Mouse (Mus musculus): ENCODE measurements around the gene Dennd1a.

Dennd1a gene

DNA sequence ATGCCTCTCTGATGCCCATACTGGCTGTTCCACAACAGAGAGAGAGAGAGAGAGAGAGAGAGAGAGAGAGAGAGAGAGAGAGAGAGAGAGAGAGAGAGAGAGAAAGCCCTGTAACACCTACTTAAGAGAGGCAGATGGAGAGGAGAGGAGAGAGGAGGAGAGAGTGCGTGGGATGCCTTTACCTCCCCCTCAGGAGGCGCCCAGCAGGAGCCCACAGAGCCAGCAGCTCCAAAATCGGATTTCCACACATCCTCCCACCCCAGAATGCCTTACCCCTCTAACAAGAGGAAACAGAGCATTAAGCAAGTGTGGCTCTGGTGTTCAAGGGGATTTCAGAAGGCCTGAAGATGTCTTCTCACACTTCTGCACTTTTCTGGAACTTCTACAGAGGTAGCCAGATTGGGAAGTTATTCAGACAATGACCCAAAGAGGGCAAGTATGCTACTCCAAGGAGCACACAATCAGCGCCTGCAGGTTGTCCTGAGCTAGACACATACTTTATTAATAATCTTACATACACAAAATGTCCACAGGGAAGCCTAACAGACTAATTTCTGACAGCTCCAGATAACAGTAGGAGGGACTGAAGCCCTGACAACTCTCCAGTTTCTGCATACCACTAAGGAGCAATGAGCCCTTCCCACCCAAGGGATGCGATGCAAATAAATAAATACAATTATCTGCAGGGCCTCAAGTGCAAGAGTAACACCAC, 161.4 kb downstream of the Dennd1a start:
- TF ChIP-seq GATA4 (IDR thresholded peaks at IDR 0.05; ENCODE audit: insufficient replicate concordance, low read length), result no peak

DNA sequence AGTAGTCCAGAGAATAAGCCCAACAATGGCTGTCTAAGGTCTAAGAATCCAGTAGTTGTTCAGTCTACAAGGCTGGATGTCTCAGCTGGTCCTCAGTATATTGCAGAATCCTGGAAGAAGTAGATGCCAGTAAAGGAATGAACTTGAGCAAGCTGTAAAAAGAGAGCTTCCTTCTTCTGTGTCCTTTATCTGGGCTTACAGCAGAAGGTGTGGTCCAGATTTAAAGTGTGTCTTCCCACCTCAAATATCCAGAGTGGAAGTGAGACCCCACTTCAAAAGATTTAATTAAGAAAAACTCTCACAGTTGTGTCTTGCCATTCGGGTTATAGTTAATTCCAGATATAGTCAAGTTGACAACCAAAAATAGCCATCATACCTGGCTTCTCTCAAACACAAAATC, 162.5 kb downstream of the Dennd1a start:
- no peak for TF ChIP-seq GATA4 (IDR thresholded peaks at IDR 0.05; ENCODE audit: insufficient replicate concordance, low read length)

DNA sequence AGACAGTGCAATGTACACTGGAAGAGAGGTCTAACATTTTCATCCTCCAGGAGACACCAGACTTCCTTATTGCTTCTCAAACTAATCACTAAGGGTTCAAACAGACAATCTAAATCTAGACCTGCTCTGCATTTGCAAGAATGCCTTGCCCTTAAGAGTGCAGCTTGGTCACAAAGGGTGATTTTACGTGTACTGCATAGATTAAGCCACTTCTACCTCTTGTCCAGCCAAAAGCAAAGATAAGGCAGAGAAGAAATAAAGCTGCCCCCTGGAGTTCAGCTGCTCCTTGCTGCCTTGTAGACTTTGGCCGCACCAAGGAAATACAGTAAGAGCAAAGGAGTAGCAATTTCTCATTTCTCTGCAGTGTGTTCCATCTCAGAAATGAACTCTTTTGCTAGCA, 172.2 kb downstream of the Dennd1a start:
- no peak for TF ChIP-seq GATA4 (IDR thresholded peaks at IDR 0.05; ENCODE audit: insufficient replicate concordance, low read length)

DNA sequence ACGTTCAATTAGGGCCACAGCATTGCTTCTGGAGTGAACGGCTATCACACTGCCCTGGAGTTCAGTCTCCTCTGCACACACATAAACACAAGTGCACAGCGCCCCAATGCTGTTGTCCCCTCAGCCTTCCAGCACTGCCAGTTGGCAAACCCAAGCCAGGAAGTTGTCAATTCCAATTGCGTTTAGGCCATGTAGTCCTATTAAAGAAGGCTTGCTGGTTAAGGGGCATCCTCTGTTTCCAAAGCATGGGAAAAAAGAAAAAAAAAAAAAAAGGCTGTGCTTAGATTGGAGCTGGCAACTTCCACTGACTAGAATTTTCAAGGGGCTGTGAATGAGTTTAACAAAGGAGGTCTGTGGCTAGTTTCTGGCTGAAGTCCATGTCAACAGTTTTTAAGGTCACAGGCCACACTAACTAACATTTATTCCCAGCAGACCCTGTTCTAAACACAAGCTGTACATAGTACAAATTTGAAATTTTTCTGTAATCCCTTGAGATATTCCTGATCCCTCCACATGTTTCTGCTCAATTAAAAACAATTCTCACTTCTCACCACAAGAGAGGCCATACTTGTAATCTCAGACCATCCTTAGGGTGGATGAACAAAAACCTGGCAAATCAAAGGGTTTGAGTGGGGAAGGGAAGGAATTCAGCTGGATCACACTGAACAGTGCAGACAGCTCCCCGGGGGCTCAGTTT, 175.4 kb downstream of the Dennd1a start:
- TF ChIP-seq GATA4 (IDR thresholded peaks at IDR 0.05; ENCODE audit: insufficient replicate concordance, low read length), result peak; percentile 86; the same call in 1 of the 2 replicates

DNA sequence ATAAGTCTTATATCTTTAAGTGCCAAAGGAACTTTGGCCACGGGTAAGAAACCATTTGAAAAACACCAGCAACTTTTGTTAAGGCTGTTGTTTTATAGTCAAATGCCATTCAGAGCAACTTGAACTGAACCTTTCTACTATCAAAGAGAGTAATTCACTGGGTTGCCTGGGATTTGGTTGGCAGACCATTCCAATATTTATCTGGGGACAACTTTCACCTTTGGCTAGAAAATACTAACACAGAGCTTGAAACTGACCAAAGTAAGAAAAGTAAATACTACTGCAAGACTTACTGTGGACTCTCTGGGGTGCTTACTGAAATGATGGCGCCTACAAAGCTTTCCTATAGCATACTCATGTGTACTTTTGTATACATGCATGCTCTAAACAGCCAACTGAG, 178.6 kb downstream of the Dennd1a start:
- TF ChIP-seq GATA4 (IDR thresholded peaks at IDR 0.05; ENCODE audit: insufficient replicate concordance, low read length), result no peak

DNA sequence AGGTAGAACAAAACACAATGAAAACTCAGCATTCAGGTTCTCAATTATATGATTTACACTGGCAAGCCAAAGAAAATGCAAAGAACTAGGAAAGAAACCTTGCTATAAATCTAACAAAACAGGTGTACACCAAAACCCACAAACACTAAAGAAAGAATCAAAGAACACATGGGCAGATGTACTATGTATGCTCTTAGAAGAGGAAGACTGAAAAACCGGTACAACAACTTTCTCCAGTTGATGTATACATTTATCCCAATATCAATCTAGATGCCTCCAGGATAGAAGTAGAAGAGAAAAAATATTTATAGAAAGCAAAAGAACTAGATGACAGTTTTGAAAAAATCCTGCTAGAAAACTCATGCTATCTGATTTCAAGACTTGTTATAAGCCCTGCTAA, 184.5 kb downstream of the Dennd1a start:
- TF ChIP-seq GATA4 (IDR thresholded peaks at IDR 0.05; ENCODE audit: insufficient replicate concordance, low read length), result no peak

DNA sequence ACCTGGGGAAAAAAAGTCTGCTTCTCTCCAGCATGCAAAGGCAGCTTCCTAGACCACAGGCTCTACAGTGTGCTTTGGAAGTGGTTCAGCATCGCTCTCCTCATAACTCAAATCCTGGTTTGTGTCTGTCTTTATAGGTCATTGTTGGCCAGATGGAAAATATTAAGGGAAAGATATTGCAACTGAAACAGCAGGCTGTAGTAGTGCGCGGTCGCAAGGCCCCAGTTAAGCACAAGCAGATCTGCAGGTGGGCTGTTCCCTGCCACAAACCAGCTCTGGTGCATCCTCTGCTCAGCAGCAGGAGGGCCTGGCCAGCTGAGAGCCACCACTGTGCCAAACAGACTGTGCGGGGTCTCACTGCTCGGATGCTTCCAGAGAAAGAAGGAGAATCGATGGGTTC, 186.9 kb downstream of the Dennd1a start:
- TF ChIP-seq GATA4 (IDR thresholded peaks at IDR 0.05; ENCODE audit: insufficient replicate concordance, low read length), result no peak

DNA sequence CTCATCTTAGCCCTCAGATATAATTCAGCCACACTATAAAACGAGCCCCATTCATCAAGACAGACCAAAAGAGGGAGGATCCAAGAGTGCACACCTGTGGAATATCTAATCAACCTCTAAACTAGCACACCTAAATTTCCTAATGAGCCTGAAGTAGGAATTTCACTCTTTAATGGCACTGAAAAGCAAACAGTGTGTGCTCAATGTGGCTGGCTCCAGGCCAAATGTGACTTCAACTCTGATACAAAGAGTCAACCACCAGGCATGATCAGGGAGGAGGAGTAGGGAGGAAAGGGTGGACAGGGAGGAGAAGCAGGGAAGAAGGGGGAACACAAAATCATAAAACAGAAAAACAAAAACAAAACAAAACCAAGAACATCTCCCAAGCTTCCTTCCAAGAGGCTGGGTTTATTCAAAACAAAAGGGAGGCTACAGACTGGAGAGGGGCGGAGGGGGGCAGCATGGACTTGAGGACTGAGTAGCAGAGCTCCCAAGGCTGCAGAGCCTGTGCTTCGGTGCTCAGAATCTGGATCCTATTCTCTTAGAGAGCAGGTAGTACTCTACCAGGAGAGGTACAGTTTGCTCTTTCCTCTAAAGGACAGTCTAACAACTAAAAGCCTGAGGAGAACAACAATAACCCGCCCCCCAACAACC, 187.9 kb downstream of the Dennd1a start:
- TF ChIP-seq GATA4 (IDR thresholded peaks at IDR 0.05; ENCODE audit: insufficient replicate concordance, low read length), result no peak

DNA sequence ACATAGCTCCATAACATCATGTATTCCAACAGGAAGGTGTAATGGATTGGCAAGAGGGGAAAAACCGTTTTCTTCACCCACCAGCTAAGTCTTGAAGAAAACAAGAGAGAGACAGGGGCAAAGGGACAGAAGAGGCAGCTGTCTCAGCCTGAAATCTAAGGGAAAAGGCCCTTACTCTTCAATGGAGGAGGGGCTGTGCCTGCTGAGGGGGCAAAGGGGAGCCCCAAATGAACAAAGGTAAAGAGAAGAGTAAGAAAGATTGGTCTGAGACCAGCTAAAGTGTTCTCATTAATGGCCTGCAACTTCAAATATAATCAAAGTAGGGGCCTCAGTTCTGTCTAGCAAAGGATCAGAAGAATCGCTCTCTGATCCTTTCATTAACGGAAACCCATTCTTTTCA, 189.7 kb downstream of the Dennd1a start:
- no peak for TF ChIP-seq GATA4 (IDR thresholded peaks at IDR 0.05; ENCODE audit: insufficient replicate concordance, low read length)

DNA sequence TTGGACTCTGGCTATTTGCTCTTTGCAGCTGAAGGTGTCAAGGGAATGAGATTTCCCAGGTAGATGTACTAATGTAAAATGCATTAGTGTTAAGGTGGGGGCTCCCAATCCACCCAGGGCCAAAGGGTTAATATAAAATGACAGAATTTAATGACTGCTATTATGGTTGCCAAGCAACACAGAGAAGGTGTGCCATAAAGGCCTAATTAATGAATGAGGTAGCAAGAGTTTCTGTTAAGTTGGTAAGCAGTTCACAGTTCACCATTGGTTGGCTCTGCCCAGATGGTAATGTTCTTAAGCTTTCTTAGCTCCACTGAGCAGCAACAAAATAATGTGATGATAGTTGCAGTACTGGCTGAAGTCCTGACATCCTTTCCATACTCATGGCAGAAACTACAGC, 190.9 kb downstream of the Dennd1a start:
- no peak for TF ChIP-seq GATA4 (IDR thresholded peaks at IDR 0.05; ENCODE audit: insufficient replicate concordance, low read length)

DNA sequence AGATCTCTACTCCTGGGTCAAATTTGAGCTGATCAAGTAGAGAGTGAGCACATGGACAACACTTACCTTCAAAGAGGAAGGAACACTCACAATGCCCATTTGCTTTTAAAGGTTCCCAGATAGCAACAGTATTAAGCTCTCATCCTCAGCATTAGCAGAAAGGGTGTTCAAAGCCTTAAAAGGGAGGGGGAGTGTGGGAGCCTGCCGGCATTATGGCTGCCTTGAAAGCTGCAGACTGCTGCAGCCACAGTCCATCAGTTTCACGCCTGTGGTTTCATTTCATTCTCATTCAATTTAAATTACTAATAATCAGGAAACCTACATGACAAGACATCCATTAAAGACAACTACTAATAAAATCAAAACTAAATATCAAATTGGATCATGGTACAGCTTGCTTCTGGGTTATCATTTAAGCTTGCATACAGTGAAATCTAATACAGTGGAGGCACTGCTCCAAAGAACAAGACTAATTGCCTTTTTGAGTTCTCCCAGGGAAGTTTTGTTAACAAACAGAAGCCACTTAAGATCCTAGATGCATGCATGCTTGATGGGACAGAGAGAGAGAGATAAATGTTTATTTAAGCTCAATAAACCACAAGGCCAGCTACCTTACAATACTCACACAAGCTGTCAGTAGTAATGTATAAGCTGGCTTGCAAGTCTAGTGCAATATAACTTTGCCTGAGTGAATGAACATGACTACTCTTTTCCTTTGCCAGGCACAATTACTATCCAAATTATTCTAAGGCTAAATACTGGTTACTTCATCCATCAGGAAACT, 192.6 kb downstream of the Dennd1a start:
- no peak for TF ChIP-seq GATA4 (IDR thresholded peaks at IDR 0.05; ENCODE audit: insufficient replicate concordance, low read length)

DNA sequence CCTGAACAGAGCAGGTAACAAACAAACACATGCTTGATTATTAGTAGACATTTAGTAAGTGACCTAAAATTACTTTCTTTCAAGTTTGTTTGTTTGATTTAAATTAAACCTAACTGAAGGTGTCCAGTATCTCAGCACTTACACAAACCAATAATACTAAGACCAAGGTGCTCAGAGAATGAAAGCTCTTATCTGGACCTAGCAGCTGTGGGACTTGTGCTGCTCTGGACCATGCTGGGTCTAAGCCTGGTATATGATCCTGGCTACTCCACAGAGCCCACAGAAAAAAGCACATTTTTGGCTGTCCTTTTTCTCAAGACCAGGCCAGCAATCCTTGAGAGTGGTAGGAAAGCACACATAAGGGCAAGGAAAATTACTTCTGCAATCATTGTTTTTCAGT, 193.2 kb downstream of the Dennd1a start:
- no peak for TF ChIP-seq GATA4 (IDR thresholded peaks at IDR 0.05; ENCODE audit: insufficient replicate concordance, low read length)

DNA sequence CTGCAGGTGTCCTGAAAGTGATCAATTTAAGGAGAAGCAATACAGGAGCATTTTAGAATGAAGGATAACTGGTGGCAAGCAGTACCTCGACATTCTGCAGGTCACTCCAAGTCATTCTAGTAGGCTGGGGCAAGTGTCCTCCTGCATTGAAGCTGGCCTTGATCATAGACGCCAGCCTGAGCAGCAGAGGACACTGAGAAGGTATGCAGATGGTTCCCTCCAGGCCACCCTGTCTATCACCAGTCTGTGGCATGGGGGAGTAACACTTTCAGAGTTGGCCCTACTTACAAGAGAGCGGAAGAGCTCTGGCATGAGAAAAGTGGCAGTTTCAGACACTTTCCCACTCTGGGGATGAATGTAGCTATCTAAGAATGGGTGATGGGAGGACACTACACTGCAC, 193.9 kb downstream of the Dennd1a start:
- TF ChIP-seq GATA4 (IDR thresholded peaks at IDR 0.05; ENCODE audit: insufficient replicate concordance, low read length), result no peak

DNA sequence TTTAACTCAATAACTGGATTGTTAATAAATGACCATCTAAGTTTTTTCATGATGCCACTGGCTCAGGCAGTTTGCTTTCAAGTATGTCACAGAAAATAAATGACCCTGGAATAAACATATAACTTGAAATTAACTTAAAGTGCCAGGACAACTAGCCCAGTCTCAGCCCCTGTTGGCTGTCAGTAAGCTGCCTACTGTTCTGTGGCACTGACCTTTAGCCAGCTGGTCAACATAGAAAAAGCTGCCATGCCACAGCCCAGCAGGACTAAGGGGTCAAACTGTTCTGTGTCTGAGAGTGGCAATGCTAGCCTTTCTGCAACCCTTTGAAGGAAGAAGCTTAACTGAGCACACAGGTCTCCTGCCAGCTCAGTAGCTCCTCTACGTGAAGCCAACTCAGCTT, 198.8 kb downstream of the Dennd1a start:
- no peak for TF ChIP-seq GATA4 (IDR thresholded peaks at IDR 0.05; ENCODE audit: insufficient replicate concordance, low read length)

DNA sequence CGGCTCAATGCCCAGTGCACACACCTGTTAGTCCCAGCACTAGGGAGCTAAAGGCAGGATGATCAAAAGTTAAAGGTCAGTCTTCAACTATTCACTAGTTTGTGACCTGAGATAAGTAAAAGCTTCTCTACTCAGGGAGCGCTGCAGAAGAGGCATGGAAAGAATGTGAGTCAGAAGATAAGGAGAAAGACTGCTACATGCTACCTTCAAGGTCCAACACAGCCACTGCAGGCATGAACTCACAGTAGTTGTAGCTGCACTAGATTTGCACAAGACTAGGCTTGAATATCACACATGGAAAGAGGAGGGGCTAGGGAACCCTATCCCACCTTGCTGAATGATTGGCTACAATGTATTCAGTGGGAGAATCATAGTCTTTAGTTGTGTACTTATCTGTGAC, 202.1 kb downstream of the Dennd1a start:
- TF ChIP-seq GATA4 (IDR thresholded peaks at IDR 0.05; ENCODE audit: insufficient replicate concordance, low read length), result no peak
